Mouse (Mus musculus): ENCODE measurements around the gene Cluh.

- TF ChIP-seq CTCF (IDR thresholded peaks at IDR 0.05) (no peak), POLR2A (IDR thresholded peaks at IDR 0.05; ENCODE audit: insufficient read depth, low read depth, low read length) (no peak)
These were observed 38.6 kb upstream of the Cluh start, which contains the start of gene Rap1gap2 for GRCm38 (mm10) chr11:74610545-74611176.
